27 mouse cellular contexts compared by ENCODE assay signal in the genomic region with DNA sequence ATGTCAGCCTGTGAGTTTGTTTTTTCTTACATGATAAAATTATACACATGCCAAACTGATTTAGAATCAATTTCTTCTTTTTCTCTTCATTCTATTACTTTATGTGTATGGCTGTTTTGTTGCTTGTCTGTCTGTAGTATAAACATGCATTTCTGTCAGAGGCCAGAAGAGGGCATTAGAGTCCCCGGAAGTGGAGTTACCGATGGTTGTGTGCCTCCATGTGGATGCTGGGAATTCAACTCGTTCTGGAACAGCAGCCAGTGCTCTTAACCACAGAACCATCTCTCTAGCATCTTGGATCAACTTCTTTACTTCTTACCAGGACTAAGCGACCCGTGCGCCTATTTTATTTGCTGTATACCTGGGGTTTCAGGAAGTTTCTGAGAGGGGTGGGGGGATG. TPM values are rescaled to one million over a fixed set of nuclear protein-coding genes. Genes with fewer than 3 reads are reported as not detected.
DNase-seq lines count a peak whose midpoint lies in the region; ATAC-seq and TF ChIP-seq lines count a peak whose summit lies in the region.
"Had no signal": no experiment of that assay in that cellular context is flagged by ENCODE, and none has a peak within 500 bp of the region (broad histone marks: within the 10 kb centered on the region; RNA-seq: fewer than 3 reads in every experiment).

No protein-coding gene starts in this region.

- H3K79me2 ChIP-seq in MEL (ENCODE audit: control insufficient read depth, insufficient read depth, low read length, poor library complexity), result no peaks in the 10 kb centered on the region

- TF ChIP-seq EP300 in MEL (IDR thresholded peaks at IDR 0.05; ENCODE audit: low read depth in 1 of 2, low read length in 2 of 2), result no peak

- peak; percentile 20 for TF ChIP-seq CTCF in layer of hippocampus, adult 2 months (conservative IDR thresholded peaks at IDR 0.05)
- TF ChIP-seq CTCF in E14TG2a.4 (conservative IDR thresholded peaks at IDR 0.05; ENCODE audit: low read length) (peak; percentile 30), MEL (IDR thresholded peaks at IDR 0.05 in 2 of 3, conservative IDR thresholded peaks at IDR 0.05 in 1 of 3; ENCODE audit: control insufficient read depth in 1 of 3, insufficient read depth in 1 of 3, low read depth in 2 of 3, low read length in 3 of 3, poor library complexity in 1 of 3, severe bottlenecking in 1 of 3) (peak; percentile 20 to 71 (median 36); a peak in 5 of 6 replicates)

- no peak overlapping the region for H3K27ac ChIP-seq in layer of hippocampus, adult 2 months
- no peak overlapping the region for H3K27ac ChIP-seq in MEL (ENCODE audit: control insufficient read depth, low read depth, low read length)
- no peak overlapping the region for H3K27ac ChIP-seq in hindbrain, embryonic 11.5 days (ENCODE audit: low read depth, low read length)
- H3K27ac ChIP-seq: forebrain, embryonic 10.5 days; heart, embryonic 15.5 days; hindbrain, embryonic 10.5 days; hindbrain, embryonic 14.5 days; hindbrain, postnatal 0 days had no signal

- TF ChIP-seq POLR2A in MEL (IDR thresholded peaks at IDR 0.05; ENCODE audit: control insufficient read depth in 1 of 2, insufficient read depth in 1 of 2, low read depth in 1 of 2, low read length in 2 of 2, poor library complexity in 1 of 2), result no peak

- H3K9me3 ChIP-seq in E14TG2a.4 (ENCODE audit: low read length) (no peaks in the 10 kb centered on the region), MEL (replicated peaks; ENCODE audit: insufficient read depth, low read length) (no peaks in the 10 kb centered on the region)
- H3K9me3 ChIP-seq in hindbrain, embryonic 11.5 days (ENCODE audit: control insufficient read depth, low read length), result no peaks in the 10 kb centered on the region
- H3K9me3 ChIP-seq: heart, embryonic 15.5 days had no signal

- no peaks in the 10 kb centered on the region for H3K36me3 ChIP-seq in E14TG2a.4 (ENCODE audit: insufficient read depth, low read length)
- H3K36me3 ChIP-seq in MEL (ENCODE audit: control insufficient read depth in 1 of 2, insufficient read depth in 2 of 2, low read length in 2 of 2), result no peaks in the 10 kb centered on the region
- H3K36me3 ChIP-seq in hindbrain, embryonic 11.5 days (ENCODE audit: control insufficient read depth, insufficient read depth, low read length), result no peaks in the 10 kb centered on the region
- H3K36me3 ChIP-seq: forebrain, embryonic 10.5 days; heart, embryonic 12.5 days; heart, embryonic 15.5 days; hindbrain, embryonic 10.5 days had no signal

- H3K4me1 ChIP-seq in E14TG2a.4 (replicated peaks; ENCODE audit: low read depth, low read length) (peaks cover 59% of the 10 kb centered on the region), MEL (ENCODE audit: control insufficient read depth in 1 of 2, insufficient read depth in 2 of 2, low read length in 2 of 2) (no peaks in the 10 kb centered on the region)
- no peaks in the 10 kb centered on the region for H3K4me1 ChIP-seq in hindbrain, embryonic 11.5 days (replicated peaks; ENCODE audit: control insufficient read depth, insufficient read depth, low read length)

- H3K27me3 ChIP-seq in E14TG2a.4 (ENCODE audit: insufficient read depth, low read length) (0 out of 2 replicates have a peak, but pooled peaks cover 4% of the 10 kb centered on the region), MEL (ENCODE audit: control insufficient read depth in 1 of 2, insufficient read depth in 2 of 2, low read length in 2 of 2) (peaks cover 0 to 3% of the 10 kb centered on the region in 2 experiments; a peak in 2 of 4 replicates)
- H3K27me3 ChIP-seq in hindbrain, embryonic 11.5 days (ENCODE audit: control insufficient read depth, insufficient read depth, low read length), result 0 out of 2 replicates have a peak, but pooled peaks cover 1% of the 10 kb centered on the region

- 0 out of 2 replicates have a peak, but pooled peaks have one; percentile 7 for TF ChIP-seq RAD21 in MEL (IDR thresholded peaks at IDR 0.05; ENCODE audit: low read depth, low read length)

- 90% methylated on average over 6 of the region's 6 CpGs for WGBS in hindbrain, embryonic 11.5 days

- DNase-seq in layer of hippocampus, adult 2 months (ENCODE audit: low spot score in 2 of 2), result no peak
- no peak for DNase-seq in layer of hippocampus, adult 11-12 months (ENCODE audit: low spot score)
- peak; percentile 48 for DNase-seq in MEL (ENCODE audit: low read depth, low spot score)
- DNase-seq in adrenal gland, adult 18-20 months (ENCODE audit: low spot score in 2 of 2), result no peak
- DNase-seq in hindbrain, embryonic 11.5 days (ENCODE audit: low spot score), result no peak
- DNase-seq: adrenal gland, postnatal 10 days; adrenal gland, postnatal 36 days; cerebellum, adult 18-20 months; cerebellum, adult 9-10 months; cerebellum, postnatal 14 days; forebrain, postnatal 0 days; gastrocnemius, postnatal 25 days; heart, adult 18-20 months; heart, postnatal 10 days; heart, postnatal 36 days; kidney, adult 11 months had no signal

- no peak overlapping the region for H3K4me2 ChIP-seq in hindbrain, embryonic 11.5 days (replicated peaks; ENCODE audit: low read depth, low read length)
- H3K4me2 ChIP-seq: heart, embryonic 12.5 days; heart, embryonic 15.5 days; hindbrain, embryonic 14.5 days had no signal

- no peak overlapping the region for H3K4me3 ChIP-seq in layer of hippocampus, adult 2 months
- H3K4me3 ChIP-seq in E14TG2a.4 (replicated peaks; ENCODE audit: low read length) (no peak overlapping the region), MEL (ENCODE audit: control insufficient read depth in 1 of 2, insufficient read depth in 1 of 2, low read depth in 2 of 2, low read length in 2 of 2) (no peak overlapping the region)
- H3K4me3 ChIP-seq in hindbrain, embryonic 11.5 days (ENCODE audit: low read depth, low read length), result no peak overlapping the region
- H3K4me3 ChIP-seq: forebrain, embryonic 10.5 days; heart, embryonic 12.5 days; heart, embryonic 15.5 days; hindbrain, embryonic 10.5 days had no signal

- no peak for ATAC-seq in activated CD4-positive, CD25-positive, alpha-beta regulatory T cell, adult 4 months
- no peak for ATAC-seq in hindbrain, embryonic 11.5 days (ENCODE audit: low FRiP score)
- ATAC-seq: CD4-positive, CD25-positive, alpha-beta regulatory T cell, adult 4 months; forebrain, embryonic 14.5 days; forebrain, postnatal 0 days; hindbrain, postnatal 0 days; inflammation-experienced regulatory T-cells, adult 6 months had no signal

- no peak overlapping the region for H3K9ac ChIP-seq in MEL (ENCODE audit: control insufficient read depth, low read depth, low read length, poor library complexity, severe bottlenecking)
- no peak overlapping the region for H3K9ac ChIP-seq in hindbrain, embryonic 11.5 days (ENCODE audit: low read depth, low read length)
- H3K9ac ChIP-seq: forebrain, postnatal 0 days; heart, embryonic 12.5 days; heart, embryonic 15.5 days; hindbrain, embryonic 14.5 days had no signal

TF ChIP-seq in MEL, 35 proteins besides CTCF, POLR2A, EP300 and RAD21:
- no peak for TF ChIP-seq ETS1 (IDR thresholded peaks at IDR 0.05; ENCODE audit: low read depth, low read length)
- peak; percentile 46 for TF ChIP-seq SMC3 (IDR thresholded peaks at IDR 0.05; ENCODE audit: low read depth, low read length)

RNA-seq across cellular contexts. Expression of a gene that starts 24.2 kb away (rescaled TPM):
- total RNA-seq in layer of hippocampus, adult 2 months (2021), result 1 to 10 TPM; 3.5 to 4.1 TPM
- total RNA-seq in MEL (2012; rRNA removed), result 0.23 and 0.27 TPM in 2 replicates
- polyA plus RNA-seq in MEL (2012; ENCODE audit: insufficient read depth in 1 of 2, insufficient read length in 2 of 2, low read depth in 1 of 2, low replicate concordance in 2 of 2, missing spikeins in 1 of 2), result under 1 TPM in 1 of 2 experiments, not detected in 1; 0.70 TPM
- not detected for polyA plus RNA-seq in activated CD4-positive, CD25-positive, alpha-beta regulatory T cell, adult 4 months (2017; shearing (Covaris generic))
- 10 to 100 TPM; 62.7 to 76.0 TPM for total RNA-seq in adrenal gland, adult 18-20 months (2021)
- 4.8 and 6.5 TPM in 2 replicates for polyA plus RNA-seq in hindbrain, embryonic 11.5 days (2014; fragmentation: Nextera tagmentation; extraction: Ambion mirVana)
- polyA plus RNA-seq: CD4-positive, CD25-positive, alpha-beta regulatory T cell, adult 4 months; inflammation-experienced regulatory T-cells, adult 6 months had no signal

Comparison
In these comparisons a context has a peak if more than half of its experiments do, and no peak if none do; other contexts are left out.
1. RNA of a gene that starts 24.2 kb away (total RNA-seq): 62.7 to 76.0 TPM in adrenal gland, adult 18-20 months; 3.5 to 4.1 TPM in layer of hippocampus, adult 2 months and 0.23 to 0.27 TPM in MEL; every median in the first group is over 10 times any median in the second.
2. Peak in every context shown above with its lines, with median percentiles within 50 percentile points of each other: CTCF ChIP-seq.